Mouse (Mus musculus) megakaryocyte, embryonic 14.5 days (primary cell): ENCODE measurements around the gene Mastl.

Experiments
- FLI1 ChIP-seq: IDR thresholded peaks from 2 replicates; pipeline ENCODE4 v1.6.1; 2012; ENCODE audit warnings: low read length, inconsistent platforms, mixed read lengths
- GATA1 ChIP-seq: IDR thresholded peaks from 3 replicates; pipeline ENCODE4 v1.6.1; 2012; ENCODE audit warnings: mixed read lengths, low read length, inconsistent platforms, borderline replicate concordance

DNA sequence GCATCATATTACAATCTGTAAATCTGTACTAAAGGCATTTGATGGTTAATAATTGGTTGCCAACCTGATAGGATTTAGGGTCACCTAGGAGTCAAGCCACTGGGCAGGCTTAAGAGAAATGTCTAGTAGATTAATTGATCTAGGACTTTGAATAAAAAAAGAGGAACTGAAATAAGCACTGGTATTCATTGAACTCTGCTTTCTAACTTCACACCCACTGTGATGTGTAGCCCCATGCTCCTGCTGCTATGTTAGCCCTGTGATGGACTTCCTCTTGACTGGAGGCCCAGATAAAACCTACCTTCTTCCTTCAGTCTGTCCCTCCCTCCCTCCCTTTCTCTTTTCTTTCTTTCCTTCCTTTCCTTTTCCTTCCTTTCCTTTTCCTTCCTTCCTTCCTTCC lies 58.8 kb downstream of the Mastl start:
- TF ChIP-seq GATA1 (no peak), FLI1 (no peak)
